Mouse (Mus musculus): ENCODE results near the gene Oaz1.

Gene Oaz1

GRCm38 (mm10) chr10:80845055-80845693 lies 18.7 kb downstream of the Oaz1 start:
- no peak for DNase-seq (ENCODE audit: low spot score)

DNA sequence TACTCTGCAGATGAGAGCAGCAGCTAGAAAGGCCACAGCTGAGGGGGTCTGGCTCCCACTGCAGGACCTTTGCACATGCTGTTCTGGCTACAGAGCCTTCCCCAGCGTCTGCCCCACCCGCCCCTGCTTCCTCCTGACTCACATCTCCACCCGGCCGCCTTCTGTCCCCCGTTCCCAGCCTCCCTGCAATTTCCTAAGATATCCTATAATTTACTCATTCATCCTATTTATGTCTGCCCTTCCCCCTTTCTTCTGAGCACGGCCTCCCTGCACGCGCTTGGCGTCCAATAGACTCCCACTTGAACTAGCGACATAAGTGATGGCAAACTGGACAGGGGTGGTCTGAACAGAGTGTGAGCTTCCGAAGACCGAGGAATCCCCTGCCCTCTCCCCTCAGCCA lies 19.3 kb downstream of the Oaz1 start:
- no peak for DNase-seq (ENCODE audit: low spot score)

DNA sequence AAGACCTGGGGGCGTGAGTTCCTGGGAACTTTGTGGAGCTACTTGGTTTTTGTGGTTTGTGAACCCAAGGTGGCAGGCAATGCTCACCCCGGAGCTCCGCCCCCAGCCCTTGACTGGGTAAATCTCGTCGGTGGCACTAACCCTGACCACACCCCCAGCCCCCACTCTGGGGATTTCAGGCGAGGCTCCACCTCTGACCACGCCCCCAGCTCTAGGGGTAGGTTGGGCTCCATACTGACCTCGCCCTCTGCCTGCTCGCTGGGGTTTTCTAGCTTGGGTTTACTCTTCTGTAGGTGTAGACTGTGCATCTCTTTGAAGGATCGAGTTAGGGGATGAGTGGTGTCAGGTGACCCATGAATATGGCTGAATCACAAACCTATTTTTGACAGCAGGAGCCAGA lies 22.1 kb downstream of the Oaz1 start:
- peak; percentile 66 for DNase-seq (ENCODE audit: low spot score)

- peak; percentile 98 for DNase-seq (ENCODE audit: low spot score)
Measured at GRCm38 (mm10) chr10:80854913-80855748, 28.7 kb downstream of the Oaz1 start, which contains the start of the genes Lsm7 and Sppl2b. Gene Lsm7 (minus strand): TSS chr10:80855209. Gene Sppl2b (plus strand): TSS chr10:80855275.

DNA sequence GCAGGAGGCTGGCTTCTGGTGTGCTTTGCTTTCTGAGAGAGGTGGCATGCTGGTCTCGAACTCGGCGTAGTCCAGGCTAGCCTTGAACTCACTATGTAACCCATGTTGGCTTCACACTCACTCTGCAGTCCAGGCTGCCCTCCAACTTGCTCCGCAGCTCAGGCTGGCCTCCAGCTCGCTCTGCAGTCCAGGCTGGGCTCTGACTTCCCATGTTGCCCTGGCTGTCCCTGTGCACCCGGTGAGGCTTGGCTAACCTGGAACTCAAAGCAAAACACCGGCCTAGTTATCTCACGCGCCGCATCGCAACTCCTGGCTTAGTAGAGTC lies 29.3 kb downstream of the Oaz1 start:
- DNase-seq (ENCODE audit: low spot score), result peak; percentile 21

DNA sequence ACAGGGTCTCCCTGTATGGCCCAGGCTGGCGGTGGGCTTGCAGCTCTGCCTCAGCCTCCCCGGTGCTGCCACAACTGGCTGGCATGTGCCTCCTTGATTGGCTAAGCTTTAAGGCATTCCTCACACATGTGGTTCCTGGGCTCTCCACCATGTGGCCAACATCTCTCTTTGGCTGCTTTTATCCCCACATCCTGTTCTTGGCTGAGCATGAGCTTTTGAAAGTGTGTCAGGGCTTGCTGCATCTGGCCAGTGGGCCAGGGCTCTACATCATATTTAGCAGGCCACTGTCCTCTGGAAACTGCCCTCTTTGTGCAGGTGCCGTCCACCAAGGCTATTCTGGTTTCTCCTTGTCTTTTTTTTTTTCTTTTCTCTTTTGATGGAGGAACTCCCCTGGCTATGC lies 29.8 kb downstream of the Oaz1 start:
- peak; percentile 35 for DNase-seq (ENCODE audit: low spot score)

GRCm38 (mm10) chr10:80856908-80857307 lies 30.5 kb downstream of the Oaz1 start:
- no peak for DNase-seq (ENCODE audit: low spot score)

- no peak for DNase-seq (ENCODE audit: low spot score)
Measured at GRCm38 (mm10) chr10:80857386-80857785, 30.9 kb downstream of the Oaz1 start.

- DNase-seq (ENCODE audit: low spot score), result no peak
Measured at GRCm38 (mm10) chr10:80857848-80858247, 31.4 kb downstream of the Oaz1 start.

DNA sequence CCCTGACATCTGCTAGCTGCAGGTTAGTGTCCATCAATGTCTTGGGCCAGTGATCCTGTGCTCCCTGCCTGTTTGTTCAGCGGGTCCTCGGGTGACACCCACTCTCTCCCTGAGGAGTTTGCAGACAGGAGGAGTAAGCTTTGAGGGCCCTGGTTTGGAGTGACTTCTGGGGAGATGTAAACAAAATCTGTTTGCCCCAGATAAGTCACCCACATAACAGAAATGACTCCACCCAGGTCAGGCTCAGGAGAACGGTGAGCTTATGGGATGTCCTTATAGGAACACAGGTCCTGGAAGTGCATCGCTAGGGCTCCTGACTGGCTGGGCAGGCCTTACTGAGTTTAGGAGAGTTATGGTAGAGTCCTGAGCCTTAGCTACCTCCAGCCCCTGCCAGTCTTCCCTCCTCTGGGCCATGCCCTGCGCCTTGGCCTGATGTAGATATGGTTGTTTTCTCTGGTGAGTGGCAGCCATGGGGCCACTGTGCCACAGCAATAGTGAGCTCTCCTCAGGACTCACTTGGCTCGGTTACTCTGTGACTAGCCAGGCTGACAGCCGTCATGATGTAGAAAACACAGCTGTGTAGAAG lies 32.0 kb downstream of the Oaz1 start:
- DNase-seq (ENCODE audit: low spot score), result no peak

- no peak for DNase-seq (ENCODE audit: low spot score)
Measured at GRCm38 (mm10) chr10:80862305-80862704, 35.8 kb downstream of the Oaz1 start.

- DNase-seq (ENCODE audit: low spot score), result no peak
Measured at GRCm38 (mm10) chr10:80864446-80864845, 38.0 kb downstream of the Oaz1 start.

GRCm38 (mm10) chr10:80870993-80871392 lies 44.5 kb downstream of the Oaz1 start:
- no peak for DNase-seq (ENCODE audit: low spot score)

- no peak for DNase-seq (ENCODE audit: low spot score)
Measured at GRCm38 (mm10) chr10:80871581-80871980, 45.1 kb downstream of the Oaz1 start, which contains the start of gene Tmprss9. Gene Tmprss9 (plus strand): TSS chr10:80871848.

- no peak for DNase-seq (ENCODE audit: low spot score)
Measured at GRCm38 (mm10) chr10:80874035-80874434, 47.6 kb downstream of the Oaz1 start.

DNA sequence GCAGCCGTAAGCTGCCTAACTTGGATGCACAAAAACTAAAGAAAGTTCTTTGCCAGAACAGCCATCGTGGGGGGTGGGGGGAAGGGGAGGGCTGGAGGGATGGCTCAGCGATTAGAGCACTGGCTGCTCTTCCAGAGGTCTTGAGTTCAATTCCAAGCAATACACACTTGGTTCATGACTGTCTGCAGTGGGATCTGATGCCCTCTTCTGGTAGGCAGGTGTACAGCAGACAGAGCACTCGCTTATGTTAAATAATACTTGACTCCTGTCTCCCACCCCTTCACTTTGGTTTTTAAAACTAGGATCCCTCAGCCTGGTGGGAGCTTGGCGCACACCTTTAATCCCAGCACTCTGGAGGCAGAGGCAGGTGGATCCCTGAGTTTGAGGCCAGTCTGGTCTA lies 49.6 kb downstream of the Oaz1 start:
- peak; percentile 74 for DNase-seq (ENCODE audit: low spot score)

DNA sequence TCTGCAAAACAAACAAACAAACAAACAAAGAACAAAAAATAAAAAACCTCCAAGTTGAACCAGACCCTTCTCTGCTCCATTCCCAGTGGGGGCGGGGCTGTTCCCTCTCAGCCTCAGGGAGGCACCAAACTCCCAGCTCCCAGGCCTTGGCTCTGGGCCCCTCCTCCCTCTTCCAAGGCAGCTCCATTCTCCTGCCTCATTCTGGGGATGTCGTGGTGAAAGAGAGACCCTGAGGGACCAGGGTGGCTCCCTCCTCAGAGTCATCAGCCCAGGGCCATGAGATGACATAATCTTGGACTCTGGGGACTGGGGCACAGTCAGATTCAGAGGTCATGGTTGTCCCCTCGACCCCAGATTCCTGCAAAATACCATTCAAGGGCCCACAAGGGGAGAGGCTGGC lies 50.1 kb downstream of the Oaz1 start:
- DNase-seq (ENCODE audit: low spot score), result no peak
